12 mouse cellular contexts compared by ENCODE assay signal in the genomic region with DNA sequence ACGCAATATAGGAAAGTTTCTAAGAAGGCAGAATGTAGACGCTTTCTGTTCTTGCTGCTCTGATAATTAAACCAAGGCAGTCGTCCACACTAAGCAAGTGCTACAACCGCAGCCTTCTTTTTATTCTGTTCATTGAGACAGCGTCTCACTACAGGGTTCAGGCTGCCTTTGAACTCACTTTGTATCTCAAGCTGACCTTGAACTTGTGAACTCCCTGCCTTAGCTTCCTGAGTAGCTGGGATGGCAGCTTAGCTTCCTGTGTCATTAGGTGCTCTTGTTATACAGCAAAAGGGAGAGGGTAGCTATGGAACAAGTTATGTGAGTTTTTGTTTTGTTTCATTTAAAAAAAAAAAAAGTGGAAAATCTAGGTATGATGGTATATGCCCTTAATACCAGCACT.
"Had no signal": no experiment of that assay in that cellular context is flagged by ENCODE, and none has a peak within 500 bp of the region (broad histone marks: within the 10 kb centered on the region; RNA-seq: fewer than 3 reads in every experiment).

No protein-coding gene starts in this region.

- DNase-seq: left cerebral cortex, postnatal 4 days; liver; liver, embryonic 13.5 days; liver, postnatal 0 days; lung, adult 18-20 months; lung, adult 2 months; lung, embryonic 14.5 days; lung, postnatal 10 days; lung, postnatal 14 days; lung, postnatal 36 days; lung, postnatal 4 days; midbrain, embryonic 14.5 days had no signal
